Mouse (Mus musculus) heart, embryonic 14.5 days (tissue): ENCODE data around the gene Rhoc. TPM values are rescaled to one million over a fixed set of nuclear protein-coding genes. Genes with fewer than 3 reads are reported as not detected.

ENCODE experiments used
- ATAC-seq: fragments of 200-750 bp; cut with Nextera tagmentation; 2 replicates; pipeline ENCODE4 v1.8.0; 2017; ENCODE audit warnings: low read depth, moderate TSS enrichment; ENCODE audit not compliant: insufficient number of reproducible peaks, insufficient read depth, low FRiP score
- H3K27ac ChIP-seq, 2 experiments: fragments of 200-500 bp in 1 of 2; fragments of 300-500 bp in 1 of 2; sonication (generic) in 1 of 2; replicated peaks in 1 of 2; 2 replicates each; pipeline ENCODE4 v1.5.1; 2012 to 2014; ENCODE audit warnings: low read depth in 2 of 2, low read length in 2 of 2, control low read depth in 1 of 2, mild to moderate bottlenecking in 1 of 2, mixed read lengths in 1 of 2; ENCODE audit not compliant: control insufficient read depth in 1 of 2, insufficient read depth in 1 of 2
- H3K27me3 ChIP-seq: fragments of 300-500 bp; sonication (generic); 2 replicates; pipeline ENCODE4 v1.6.1; 2014; ENCODE audit warnings: mild to moderate bottlenecking, low read length, control low read depth; ENCODE audit not compliant: control insufficient read depth, insufficient read depth
- H3K36me3 ChIP-seq: fragments of 300-500 bp; sonication (generic); 2 replicates; pipeline ENCODE4 v1.6.1; 2014; ENCODE audit warnings: mild to moderate bottlenecking, control low read depth, low read length, mixed read lengths; ENCODE audit not compliant: control insufficient read depth, insufficient read depth
- H3K4me1 ChIP-seq, 2 experiments: fragments of 200-500 bp in 1 of 2; fragments of 300-500 bp in 1 of 2; sonication (generic) in 1 of 2; 2 replicates each; pipeline ENCODE4 v1.6.1; 2012 to 2014; ENCODE audit warnings: low read length in 2 of 2, control low read depth in 1 of 2, mixed read lengths in 1 of 2; ENCODE audit not compliant: control insufficient read depth in 2 of 2, insufficient read depth in 2 of 2
- H3K4me2 ChIP-seq: fragments of 300-500 bp; sonication (generic); 2 replicates; pipeline ENCODE4 v1.6.1; 2014; ENCODE audit warnings: mild to moderate bottlenecking, low read length
- H3K4me3 ChIP-seq, 2 experiments: fragments of 200-500 bp in 1 of 2; fragments of 300-500 bp in 1 of 2; sonication (generic) in 1 of 2; 2 replicates each; pipeline ENCODE4 v1.5.1; 2012 to 2014; ENCODE audit warnings: low read length in 2 of 2, mild to moderate bottlenecking in 2 of 2, control low read depth in 1 of 2, low read depth in 1 of 2, moderate library complexity in 1 of 2; ENCODE audit not compliant: control insufficient read depth in 1 of 2, insufficient read depth in 1 of 2
- H3K9ac ChIP-seq: fragments of 300-500 bp; sonication (generic); 2 replicates; pipeline ENCODE4 v1.6.1; 2014; ENCODE audit warnings: mild to moderate bottlenecking, low read length
- H3K9me3 ChIP-seq: fragments of 300-500 bp; sonication (generic); 2 replicates; pipeline ENCODE4 v1.6.1; 2016; ENCODE audit warnings: low read length, control low read depth; ENCODE audit not compliant: control insufficient read depth
- WGBS: fragments of 180-500 bp; shearing (Covaris S2); extraction: QIAGEN DNeasy Blood & Tissue Kit; methylation state at CpG from one replicate; pipeline ENCODE4 v1.1.7; 2014; 5-methylcytosine and 5-hydroxymethylcytosine counted together
- polyA plus RNA-seq: library from polyadenylated mRNA; unstranded; fragments of >200 nt; fragmentation: Nextera tagmentation; extraction: Ambion mirVana; gene quantifications from 2 replicates; pipeline ENCODE4 v1.2.1, GENCODE M21; 2014

The Rhoc gene
- polyA plus RNA-seq, 1 experiment from 2014 or later: 202 TPM

DNA sequence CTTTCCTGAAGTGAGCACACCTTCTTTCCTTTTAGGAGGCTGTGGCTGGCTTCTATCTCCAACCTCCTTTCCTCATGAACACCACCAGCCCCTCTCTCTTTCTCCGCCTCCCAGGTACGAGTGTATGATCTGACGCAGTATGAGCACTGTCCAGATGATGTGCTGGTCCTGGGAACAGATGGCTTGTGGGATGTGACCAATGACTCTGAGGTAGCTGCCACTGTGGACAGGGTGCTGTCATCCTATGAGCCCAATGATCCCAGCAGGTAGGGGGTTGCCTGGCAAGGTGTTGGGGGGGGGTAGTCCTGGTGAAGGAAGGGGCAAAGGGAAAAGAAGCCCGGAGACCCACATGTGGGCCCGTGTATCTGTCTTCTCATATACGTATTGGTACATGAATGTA lies 2.9 kb upstream of the Rhoc start:
- Histone ChIP-seq H3K4me3 (no peak overlapping the region), H3K27me3 (no peaks in the 10 kb centered on the region), H3K4me2 (no peak overlapping the region), H3K9me3 (no peaks in the 10 kb centered on the region), H3K4me1 (peaks cover 25 to 28% of the 10 kb centered on the region in 2 experiments), H3K27ac (no peak overlapping the region), H3K9ac (no peak overlapping the region), H3K36me3 (peaks cover 16% of the 10 kb centered on the region)
- whole genome bisulfite sequencing: 93% methylated on average over 6 of the region's 6 CpGs
- no peak for ATAC-seq

- WGBS: 1% methylated on average over 42 of the region's 52 CpGs
- Histone ChIP-seq H3K4me3 (peak overlapping the region; percentile 83 to 93), H3K9me3 (no peaks in the 10 kb centered on the region), H3K27ac (peak overlapping the region; percentile 91 to 95), H3K36me3 (peaks cover 41% of the 10 kb centered on the region), H3K4me1 (peaks cover 38 to 44% of the 10 kb centered on the region in 2 experiments), H3K27me3 (no peaks in the 10 kb centered on the region), H3K9ac (peak overlapping the region; percentile 95), H3K4me2 (peak overlapping the region; percentile 90)
- peak; percentile 90 for ATAC-seq
Observed at GRCm38 (mm10) chr3:104788561-104789311, 561 bp downstream of the Rhoc start.

- ATAC-seq: peak; percentile 17
- H3K9me3 ChIP-seq: no peaks in the 10 kb centered on the region
- peak overlapping the region; percentile 83 to 93 for H3K4me3 ChIP-seq
- H3K4me2 ChIP-seq: peak overlapping the region; percentile 90
- H3K4me1 ChIP-seq: peaks cover 40 to 50% of the 10 kb centered on the region in 2 experiments
- H3K36me3 ChIP-seq: peaks cover 46% of the 10 kb centered on the region
- H3K27ac ChIP-seq: peak overlapping the region; percentile 91 to 95
- H3K27me3 ChIP-seq: no peaks in the 10 kb centered on the region
- H3K9ac ChIP-seq: peak overlapping the region; percentile 95
- WGBS: 2% methylated on average over 10 of the region's 10 CpGs
Observed at GRCm38 (mm10) chr3:104789312-104789605, 1.1 kb downstream of the Rhoc start.

DNA sequence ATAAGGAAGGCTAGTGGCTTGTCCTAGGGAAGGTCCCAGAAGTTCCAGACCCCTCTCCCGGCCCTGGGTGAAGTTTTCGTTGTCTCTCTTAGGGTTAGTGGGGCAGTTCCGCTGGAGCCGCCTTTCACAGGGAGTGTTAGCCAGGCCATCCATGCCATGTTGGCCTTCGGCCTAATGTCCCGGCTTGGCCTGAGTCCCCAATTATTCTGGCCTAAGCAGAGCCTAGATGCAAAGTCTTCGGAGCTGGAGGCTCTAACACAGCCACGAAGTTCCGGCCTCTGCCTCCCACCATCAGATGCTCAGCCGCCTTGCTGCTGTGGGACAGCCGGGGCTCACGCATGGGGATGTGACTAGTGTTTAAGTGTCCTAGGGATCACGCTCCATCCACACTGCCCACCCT lies 1.6 kb downstream of the Rhoc start:
- Histone ChIP-seq H3K4me1 (peaks cover 44 to 54% of the 10 kb centered on the region in 2 experiments), H3K36me3 (peaks cover 49% of the 10 kb centered on the region), H3K4me2 (peak overlapping the region; percentile 90), H3K27me3 (no peaks in the 10 kb centered on the region), H3K9ac (peak overlapping the region; percentile 95), H3K9me3 (no peaks in the 10 kb centered on the region), H3K27ac (peak overlapping the region; percentile 91 to 95), H3K4me3 (peak overlapping the region; percentile 83 to 93)
- ATAC-seq: no peak
- WGBS: 11% methylated on average over 13 of the region's 13 CpGs

- Histone ChIP-seq H3K9me3 (no peaks in the 10 kb centered on the region), H3K27me3 (no peaks in the 10 kb centered on the region), H3K4me1 (peaks cover 50 to 61% of the 10 kb centered on the region in 2 experiments), H3K27ac (peak overlapping the region; percentile 91 to 95), H3K9ac (peak overlapping the region; percentile 95), H3K4me2 (peak overlapping the region; percentile 90), H3K4me3 (peak overlapping the region; percentile 83 to 93), H3K36me3 (peaks cover 49% of the 10 kb centered on the region)
- ATAC-seq: peak; percentile 8; the same call in 1 of the 2 replicates
- WGBS: 7% methylated on average over 6 of the region's 6 CpGs
Observed at GRCm38 (mm10) chr3:104790401-104790937, 2.3 kb downstream of the Rhoc start.

DNA sequence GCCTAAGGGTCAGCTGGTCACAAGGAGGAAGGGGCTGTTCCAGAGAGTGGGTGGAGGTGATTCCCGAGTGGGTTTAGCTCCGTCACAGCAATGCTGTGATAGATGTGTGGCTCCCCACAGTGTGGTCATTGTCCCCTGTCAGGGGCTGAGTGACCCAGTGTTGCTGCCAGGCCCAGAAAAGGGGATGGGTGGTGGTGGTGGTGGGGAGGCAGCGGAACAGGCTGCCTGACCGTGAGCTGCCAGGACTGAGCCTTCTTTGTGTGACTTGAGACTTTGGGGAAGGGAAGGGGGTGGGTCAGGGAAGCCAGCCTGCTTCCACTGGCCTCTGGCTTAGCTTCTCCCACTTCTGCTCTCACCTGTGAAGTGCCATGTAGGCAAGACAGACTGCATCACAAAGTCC lies 2.8 kb downstream of the Rhoc start:
- Histone ChIP-seq H3K36me3 (peaks cover 49% of the 10 kb centered on the region), H3K4me2 (peak overlapping the region; percentile 90), H3K9ac (peak overlapping the region; percentile 95), H3K4me1 (peaks cover 55 to 64% of the 10 kb centered on the region in 2 experiments), H3K27me3 (no peaks in the 10 kb centered on the region), H3K27ac (peak overlapping the region; percentile 91 to 95), H3K4me3 (peak overlapping the region; percentile 83 to 93), H3K9me3 (no peaks in the 10 kb centered on the region)
- no peak for ATAC-seq
- 21% methylated on average over 4 of the region's 4 CpGs for WGBS

GRCm38 (mm10) chr3:104791671-104792070 lies 3.5 kb downstream of the Rhoc start:
- peak overlapping the region in 1 of 2 experiments; percentile 83; a peak in 2 of 4 replicates for H3K4me3 ChIP-seq
- H3K9ac ChIP-seq: peak overlapping the region; percentile 95
- peak overlapping the region in 1 of 2 experiments; percentile 95; a peak in 1 of 4 replicates for H3K27ac ChIP-seq
- no peaks in the 10 kb centered on the region for H3K27me3 ChIP-seq
- H3K9me3 ChIP-seq: no peaks in the 10 kb centered on the region
- peaks cover 55 to 70% of the 10 kb centered on the region in 2 experiments for H3K4me1 ChIP-seq
- peaks cover 52% of the 10 kb centered on the region for H3K36me3 ChIP-seq
- H3K4me2 ChIP-seq: peak overlapping the region; percentile 90
- 89% methylated on average over 8 of the region's 8 CpGs for WGBS
- no peak for ATAC-seq
